Mouse (Mus musculus) forebrain, embryonic 14.5 days (tissue): ENCODE results near the gene Hes3. TPM values are rescaled to one million over a fixed set of nuclear protein-coding genes. Genes with fewer than 3 reads are reported as not detected.

ENCODE experiments used
- ATAC-seq: fragments of 200-750 bp; cut with Nextera tagmentation; 2 replicates; pipeline ENCODE4 v1.8.0; 2017; ENCODE audit warnings: mild to moderate bottlenecking, moderate library complexity
- DNase-seq: peaks from one replicate; pipeline ENCODE4 v3.0.0-alpha.2; 2015; ENCODE audit warnings: low spot score
- H3K27ac ChIP-seq: fragments of 300-500 bp; sonication (generic); 2 replicates; pipeline ENCODE4 v1.5.1; 2014; ENCODE audit warnings: low read depth, mild to moderate bottlenecking, control low read depth, low read length, moderate library complexity
- H3K27me3 ChIP-seq: fragments of 300-500 bp; sonication (generic); replicated peaks from 2 replicates; pipeline ENCODE4 v1.6.1; 2014; ENCODE audit warnings: low read length, control low read depth, mixed read lengths; ENCODE audit not compliant: control insufficient read depth, insufficient read depth
- H3K36me3 ChIP-seq: fragments of 300-500 bp; sonication (generic); 2 replicates; pipeline ENCODE4 v1.6.1; 2014; ENCODE audit warnings: low read length, control low read depth; ENCODE audit not compliant: control insufficient read depth, insufficient read depth
- H3K4me1 ChIP-seq: fragments of 300-500 bp; sonication (generic); 2 replicates; pipeline ENCODE4 v1.6.1; 2014; ENCODE audit warnings: antibody characterized with exemption, low read length, control low read depth; ENCODE audit not compliant: control insufficient read depth, insufficient read depth
- H3K4me2 ChIP-seq: fragments of 300-500 bp; sonication (generic); 2 replicates; pipeline ENCODE4 v1.6.1; 2014; ENCODE audit warnings: mild to moderate bottlenecking, control low read depth, low read length
- H3K4me3 ChIP-seq: fragments of 300-500 bp; sonication (generic); 2 replicates; pipeline ENCODE4 v1.5.1; 2014; ENCODE audit warnings: low read depth, low read length, control low read depth
- H3K9ac ChIP-seq: fragments of 300-500 bp; sonication (generic); 2 replicates; pipeline ENCODE4 v1.6.1; 2014; ENCODE audit warnings: mild to moderate bottlenecking, low read length, control low read depth, moderate library complexity
- H3K9me3 ChIP-seq: fragments of 300-500 bp; sonication (generic); replicated peaks from 2 replicates; pipeline ENCODE4 v1.6.1; 2016; ENCODE audit warnings: low read length, control low read depth, mixed read lengths; ENCODE audit not compliant: control insufficient read depth
- WGBS: fragments of 180-500 bp; shearing (Covaris S2); extraction: QIAGEN DNeasy Blood & Tissue Kit; methylation state at CpG from one replicate; pipeline ENCODE4 v1.1.7; 2014; 5-methylcytosine and 5-hydroxymethylcytosine counted together
- polyA plus RNA-seq: library from polyadenylated mRNA; unstranded; fragments of >200 nt; fragmentation: Nextera tagmentation; extraction: Ambion mirVana; gene quantifications from 2 replicates; pipeline ENCODE4 v1.2.1, GENCODE M21; 2014

Hes3 gene
- polyA plus RNA-seq, 1 experiment from 2014 or later: not detected

DNA sequence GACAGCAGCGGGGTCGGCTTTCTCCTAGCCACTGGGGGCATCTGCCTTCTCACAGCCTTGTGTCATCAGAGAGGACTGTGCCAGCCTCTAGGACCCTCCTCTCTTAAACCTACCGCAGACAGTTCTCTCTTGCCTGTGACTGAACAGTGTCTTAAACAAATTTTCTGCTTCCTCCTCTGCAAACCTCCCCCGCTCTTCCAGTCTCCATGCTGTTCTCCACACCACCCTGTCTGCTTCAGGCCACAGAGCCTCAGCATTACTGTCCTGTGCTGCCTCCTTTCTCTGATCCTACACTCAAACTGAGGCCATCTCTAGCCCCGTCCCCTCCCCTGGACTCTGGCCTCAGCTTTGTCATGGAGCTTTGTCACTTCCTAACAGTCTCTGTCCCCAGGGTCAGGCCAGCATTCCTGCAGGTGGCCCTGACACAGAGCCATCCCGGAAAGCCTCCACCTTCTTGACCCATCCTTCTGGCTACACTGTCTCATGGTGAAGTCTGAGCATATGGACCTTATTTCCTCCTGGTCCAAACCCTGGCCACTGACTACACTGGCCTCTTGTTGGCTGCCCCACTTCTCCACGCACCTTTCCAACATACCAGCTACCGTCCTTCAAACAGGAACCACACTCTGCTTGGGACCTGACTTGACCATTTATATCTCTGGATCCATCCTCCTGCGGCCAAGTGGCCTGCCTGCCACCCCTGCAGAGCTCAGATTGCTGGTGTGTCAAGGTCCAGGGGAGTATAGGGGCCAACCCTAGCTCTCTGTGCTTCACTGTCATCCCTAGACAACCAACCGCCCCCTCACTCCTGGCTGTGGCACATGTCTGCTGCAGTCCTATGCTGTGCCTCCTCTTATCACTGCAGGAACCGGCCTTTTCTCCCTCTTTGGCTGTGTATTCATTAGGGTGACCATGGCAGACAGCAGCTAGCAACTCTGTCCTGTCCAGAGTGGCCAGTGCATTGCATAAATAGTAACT lies 46.6 kb downstream of the Hes3 start:
- no peak for ATAC-seq
- Histone ChIP-seq H3K4me3 (no peak overlapping the region), H3K27me3 (no peaks in the 10 kb centered on the region), H3K27ac (no peak overlapping the region), H3K9ac (no peak overlapping the region), H3K4me2 (no peak overlapping the region), H3K4me1 (no peaks in the 10 kb centered on the region), H3K36me3 (no peaks in the 10 kb centered on the region), H3K9me3 (no peaks in the 10 kb centered on the region)
- no peak for DNase-seq
- WGBS: 91% methylated on average over 11 of the region's 11 CpGs

DNA sequence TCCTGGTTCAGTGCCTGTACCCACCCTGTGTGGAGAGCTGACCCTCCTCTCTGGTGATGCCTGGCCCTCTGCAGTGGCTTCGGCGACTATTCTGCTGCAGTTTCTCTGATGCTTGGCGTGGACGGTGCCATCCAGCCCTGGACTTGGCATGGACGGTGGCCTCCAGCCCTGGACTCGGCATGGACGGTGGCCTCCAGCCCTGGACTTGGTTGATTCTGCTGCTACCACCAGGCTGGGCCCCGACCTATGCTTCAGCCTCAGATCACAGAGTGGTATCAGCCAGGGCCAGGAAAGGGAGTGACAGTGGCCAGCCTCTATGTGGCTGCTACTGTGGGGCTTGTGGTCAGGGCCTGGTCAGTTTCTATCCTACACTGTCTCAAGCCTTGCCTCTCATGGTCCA lies 47.5 kb downstream of the Hes3 start:
- Histone ChIP-seq H3K9me3 (no peaks in the 10 kb centered on the region), H3K9ac (no peak overlapping the region), H3K4me1 (no peaks in the 10 kb centered on the region), H3K4me2 (no peak overlapping the region), H3K36me3 (no peaks in the 10 kb centered on the region), H3K27ac (no peak overlapping the region), H3K4me3 (no peak overlapping the region), H3K27me3 (no peaks in the 10 kb centered on the region)
- WGBS: 93% methylated on average over 8 of the region's 8 CpGs
- no peak for DNase-seq
- no peak for ATAC-seq

DNA sequence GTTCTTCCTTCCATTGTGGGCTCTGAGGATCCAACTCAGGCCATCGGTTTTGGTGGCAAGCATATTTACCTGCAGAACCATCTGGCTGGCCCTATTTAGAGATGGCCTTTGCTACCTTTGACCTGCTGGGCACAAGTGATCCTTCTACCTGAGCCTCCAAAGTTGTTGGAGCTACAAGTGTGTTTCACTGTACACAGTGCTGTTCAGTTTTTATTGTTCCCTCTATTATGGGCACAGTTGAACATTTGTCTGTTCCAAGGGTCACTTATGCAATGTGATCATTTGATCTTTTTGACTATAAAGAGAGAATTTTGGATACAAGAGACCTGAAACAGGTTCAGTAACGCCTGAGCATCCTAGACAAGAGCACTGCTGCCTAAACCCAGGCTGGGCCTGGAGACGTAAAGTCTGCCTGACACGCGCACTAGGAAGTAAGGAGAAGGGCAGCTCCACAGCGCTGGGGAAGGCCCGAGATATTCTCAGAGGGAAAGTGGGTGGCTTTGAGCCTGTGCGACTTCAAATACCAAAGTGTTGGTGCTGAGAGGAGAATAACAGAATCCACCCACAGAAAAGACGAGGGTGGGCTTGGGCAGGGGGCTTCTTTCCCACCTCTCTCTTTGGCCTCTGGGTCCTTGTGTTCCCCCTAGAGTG lies 48.1 kb downstream of the Hes3 start:
- no peak overlapping the region for H3K4me2 ChIP-seq
- H3K9ac ChIP-seq: no peak overlapping the region
- no peaks in the 10 kb centered on the region for H3K9me3 ChIP-seq
- H3K36me3 ChIP-seq: 0 out of 2 replicates have a peak, but pooled peaks cover 1% of the 10 kb centered on the region
- no peaks in the 10 kb centered on the region for H3K4me1 ChIP-seq
- H3K27ac ChIP-seq: no peak overlapping the region
- 89% methylated on average over 9 of the region's 9 CpGs for WGBS
- no peaks in the 10 kb centered on the region for H3K27me3 ChIP-seq
- no peak for ATAC-seq
- no peak for DNase-seq
- H3K4me3 ChIP-seq: no peak overlapping the region

DNA sequence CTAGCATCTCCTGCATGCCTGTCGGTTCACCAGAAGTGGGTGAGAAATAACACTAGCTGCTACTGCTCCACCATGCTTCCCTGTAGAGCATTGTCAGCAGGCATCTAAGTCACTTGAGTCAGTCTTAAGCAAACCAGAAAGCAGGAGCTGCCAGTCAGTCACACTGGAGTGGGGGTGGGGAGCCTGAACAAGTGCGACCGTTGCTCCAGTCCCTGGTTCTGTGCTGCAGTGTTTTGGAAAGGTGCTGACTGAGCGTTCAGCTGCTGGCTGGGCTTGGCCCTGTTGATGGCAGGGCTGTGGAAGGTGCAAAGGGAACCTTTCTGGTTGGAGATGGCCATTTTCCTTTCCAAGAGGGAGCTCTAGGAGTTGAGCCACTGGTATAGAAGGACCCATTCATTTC lies 51.5 kb downstream of the Hes3 start:
- H3K27ac ChIP-seq: no peak overlapping the region
- 83% methylated on average over 4 of the region's 4 CpGs for WGBS
- no peak overlapping the region for H3K9ac ChIP-seq
- no peaks in the 10 kb centered on the region for H3K4me1 ChIP-seq
- no peak for ATAC-seq
- no peak overlapping the region for H3K4me3 ChIP-seq
- H3K4me2 ChIP-seq: no peak overlapping the region
- no peak for DNase-seq
- H3K27me3 ChIP-seq: no peaks in the 10 kb centered on the region
- H3K36me3 ChIP-seq: 0 out of 2 replicates have a peak, but pooled peaks cover 15% of the 10 kb centered on the region
- no peaks in the 10 kb centered on the region for H3K9me3 ChIP-seq

Other genes starting within 250 kb of the Hes3 start
- gene Plekhg5, start 219.2 kb downstream of the Hes3 start, polyA plus RNA-seq: 5.0 and 7.1 TPM in 2 replicates
- gene Tnfrsf25, start 175.7 kb downstream of the Hes3 start, polyA plus RNA-seq: 0.62 and 1.3 TPM in 2 replicates
- 0.19 TPM in 1 of 2 replicates, not detected in the other for gene Espn, start 139.3 kb downstream of the Hes3 start, polyA plus RNA-seq
- not detected in 2 replicates for gene Hes2, start 132.8 kb downstream of the Hes3 start, polyA plus RNA-seq
- 168 and 208 TPM in 2 replicates for gene Acot7, start 113.5 kb downstream of the Hes3 start, polyA plus RNA-seq
- gene Gpr153, start 17.4 kb downstream of the Hes3 start, polyA plus RNA-seq: 6.7 and 8.4 TPM in 2 replicates
- 13.2 and 18.2 TPM in 2 replicates for gene Icmt, start 5.6 kb upstream of the Hes3 start, polyA plus RNA-seq
- 2.4 and 2.5 TPM in 2 replicates for gene Rnf207, start 27.3 kb upstream of the Hes3 start, polyA plus RNA-seq
- gene Rpl22, start 34.1 kb upstream of the Hes3 start, polyA plus RNA-seq: 196 and 235 TPM in 2 replicates
- gene Chd5, start 47.0 kb upstream of the Hes3 start, polyA plus RNA-seq: 15.6 and 18.6 TPM in 2 replicates
- 3.6 and 4.4 TPM in 2 replicates for gene Nphp4, start 185.0 kb upstream of the Hes3 start, polyA plus RNA-seq
- gene Kcnab2, start 186.2 kb upstream of the Hes3 start, polyA plus RNA-seq: 11.2 and 13.4 TPM in 2 replicates